Mouse (Mus musculus): ENCODE data around the gene Pm20d1. TPM values are rescaled to one million over a fixed set of nuclear protein-coding genes. Genes with fewer than 3 reads are reported as not detected.
A peak's percentile ranks its signal among the peaks of the same experiment; 100 is the strongest.

The Pm20d1 gene
- total RNA-seq (2021): 1 to 10 TPM; 1.8 to 2.1 TPM
- long read RNA-seq, full-length matches to known transcripts: 7 of 14 reads
- long read RNA-seq, partial matches to known transcripts: 0 of 14 reads
- long read RNA-seq, other reads (novel, unspliced or antisense): 7 of 14 reads

DNA sequence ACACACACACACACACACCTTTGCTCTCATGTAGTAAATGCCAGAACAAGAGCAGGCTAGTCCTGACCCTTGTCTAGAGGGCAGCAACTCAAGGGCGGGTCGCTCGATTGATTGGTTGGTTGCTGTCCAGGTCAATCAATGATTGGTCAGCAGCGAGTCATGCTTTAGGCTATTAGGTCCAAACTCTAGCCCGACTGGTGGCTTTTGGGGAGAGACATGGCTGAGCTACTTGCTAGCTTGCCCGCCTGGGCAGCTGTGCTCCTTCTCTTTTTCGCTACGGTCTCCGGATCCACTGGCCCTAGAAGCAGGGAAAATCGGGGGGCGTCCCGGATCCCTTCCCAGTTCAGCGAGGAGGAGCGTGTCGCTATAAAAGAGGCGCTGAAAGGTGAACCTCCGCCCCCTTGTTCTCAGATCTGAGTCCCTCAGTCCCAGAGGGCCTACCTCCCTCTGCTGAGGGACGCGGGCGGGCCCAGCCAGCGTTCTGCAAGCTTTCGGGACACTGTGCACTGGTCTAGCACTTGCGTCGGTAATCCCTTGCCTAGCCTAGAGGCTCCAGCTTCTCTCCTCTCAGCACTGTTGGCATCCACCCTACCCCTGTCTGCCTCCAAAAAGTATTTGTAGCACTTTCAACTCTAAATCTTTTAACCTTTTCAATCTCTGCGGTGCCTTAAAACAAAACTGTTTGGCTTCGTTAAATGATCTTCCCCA lies at the start of gene Pm20d1:
TSS of gene Pm20d1 (plus strand) at position 180 of the 708 bp plus-strand sequence.
- no peak for DNase-seq (ENCODE audit: low spot score in 2 of 2)

DNA sequence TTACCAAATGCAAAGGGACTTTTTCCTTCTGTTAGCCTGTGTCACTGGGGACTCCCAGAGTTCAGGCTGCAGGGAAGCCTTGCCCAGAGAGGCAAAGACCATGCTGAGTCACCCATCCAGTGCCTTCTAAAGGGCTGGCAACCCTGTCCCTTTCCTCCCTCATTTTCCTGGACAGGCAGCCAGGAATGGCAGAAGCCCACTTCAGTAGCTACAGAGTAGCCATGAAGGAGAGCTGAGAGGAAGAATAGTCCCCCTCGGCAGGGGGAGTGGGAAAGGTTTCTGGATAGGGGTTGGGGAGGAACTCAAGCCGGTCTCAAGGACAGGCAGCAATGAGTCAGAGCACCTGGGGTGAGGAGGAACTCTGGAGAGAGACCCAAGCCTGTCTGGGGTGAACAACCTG lies 49.4 kb upstream of the Pm20d1 start:
- no peak for DNase-seq (ENCODE audit: low spot score in 2 of 2)

DNA sequence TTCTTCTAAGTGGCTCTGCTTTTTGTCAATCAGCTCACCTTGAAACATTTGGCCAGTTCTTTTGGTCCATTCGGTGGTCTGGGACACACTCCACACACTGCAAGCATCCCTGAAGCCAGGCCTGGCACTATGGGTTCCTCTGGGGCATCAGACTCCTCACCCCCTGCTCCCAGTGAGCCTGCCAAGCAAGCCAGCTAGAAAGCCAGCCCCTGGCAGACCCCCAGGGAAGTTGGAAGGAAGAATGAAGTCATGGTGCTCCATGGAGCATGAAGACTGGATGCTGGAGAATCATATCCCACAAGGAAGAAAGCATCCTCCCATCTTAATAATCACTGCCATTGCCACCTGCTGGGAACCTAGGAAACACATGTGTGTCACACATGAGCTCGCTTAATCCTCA lies 48.5 kb upstream of the Pm20d1 start:
- DNase-seq (ENCODE audit: low spot score in 2 of 2): no peak

DNA sequence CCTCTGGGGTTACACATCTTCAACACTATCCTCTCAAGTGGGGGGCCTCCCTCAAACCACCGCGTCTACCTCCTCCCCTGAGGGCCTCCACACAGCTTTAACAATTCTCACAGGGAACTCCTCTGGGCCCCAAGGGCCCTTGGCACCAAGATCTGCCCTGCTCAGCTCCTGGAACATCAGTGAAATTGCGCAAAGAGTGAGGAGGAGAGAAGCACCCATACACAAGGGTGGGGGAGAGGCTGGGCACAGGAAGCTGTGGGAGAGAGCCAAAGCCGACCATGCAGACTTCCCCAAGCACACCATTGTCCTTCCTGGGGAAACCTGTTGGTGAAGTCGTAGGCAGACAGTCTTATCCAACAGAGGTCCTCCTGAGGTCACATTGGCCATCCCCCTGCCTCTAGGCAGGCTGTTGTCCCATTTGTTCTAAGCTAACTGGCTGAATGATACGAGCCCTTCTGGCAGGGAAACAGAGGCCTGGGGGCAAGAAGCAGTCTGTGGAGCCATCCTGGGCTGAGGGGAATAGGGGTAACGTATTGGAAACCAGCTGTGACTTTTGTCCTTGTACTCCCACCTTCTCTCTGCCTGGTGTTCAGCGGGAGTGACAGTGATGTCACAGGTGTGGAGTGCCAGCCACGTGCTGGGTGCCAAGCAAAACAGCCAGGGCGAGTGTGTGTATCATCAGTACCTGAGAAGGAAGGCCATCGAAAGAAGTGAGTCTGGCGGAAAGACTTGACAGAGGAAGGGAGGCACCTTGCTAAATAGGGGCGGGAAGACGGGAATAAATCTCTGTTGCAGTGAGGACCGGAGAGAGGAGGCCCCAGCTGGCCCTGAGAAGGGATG lies 47.3 kb upstream of the Pm20d1 start:
- no peak for DNase-seq (ENCODE audit: low spot score in 2 of 2)

DNA sequence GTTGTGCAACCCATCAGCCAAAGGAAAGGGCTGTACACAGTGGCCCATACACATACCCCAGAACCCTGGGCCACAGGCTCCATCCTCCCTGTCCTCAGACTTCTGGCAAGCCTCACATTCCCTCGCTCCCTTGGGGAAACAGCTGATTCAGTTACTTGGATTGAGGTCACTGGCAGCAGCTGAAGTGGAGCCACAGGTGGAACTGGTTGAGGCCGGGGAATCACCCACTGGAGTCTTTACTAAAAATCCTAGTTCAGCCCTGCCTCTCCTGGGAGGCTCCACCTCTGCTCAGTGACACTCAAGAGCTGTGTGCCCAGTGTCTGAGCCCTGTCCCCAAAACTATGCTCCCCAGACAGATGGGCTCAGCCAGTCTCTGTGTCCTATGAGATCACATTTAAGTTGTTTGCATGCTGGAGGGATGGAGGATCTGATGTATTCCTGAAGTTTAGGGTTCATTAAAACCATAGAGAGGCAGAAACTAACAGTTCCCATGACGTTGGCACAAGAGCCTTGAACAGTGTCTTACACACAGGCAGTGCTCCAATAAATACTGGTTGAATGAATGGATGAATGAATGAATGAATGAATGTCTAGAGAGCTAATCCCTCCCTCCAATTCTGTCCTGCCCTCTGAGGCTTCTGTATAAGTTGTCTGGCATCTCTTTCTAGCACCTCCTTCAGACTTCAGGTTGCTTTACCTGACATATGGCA lies 45.8 kb upstream of the Pm20d1 start:
- no peak for DNase-seq (ENCODE audit: low spot score in 2 of 2)

DNA sequence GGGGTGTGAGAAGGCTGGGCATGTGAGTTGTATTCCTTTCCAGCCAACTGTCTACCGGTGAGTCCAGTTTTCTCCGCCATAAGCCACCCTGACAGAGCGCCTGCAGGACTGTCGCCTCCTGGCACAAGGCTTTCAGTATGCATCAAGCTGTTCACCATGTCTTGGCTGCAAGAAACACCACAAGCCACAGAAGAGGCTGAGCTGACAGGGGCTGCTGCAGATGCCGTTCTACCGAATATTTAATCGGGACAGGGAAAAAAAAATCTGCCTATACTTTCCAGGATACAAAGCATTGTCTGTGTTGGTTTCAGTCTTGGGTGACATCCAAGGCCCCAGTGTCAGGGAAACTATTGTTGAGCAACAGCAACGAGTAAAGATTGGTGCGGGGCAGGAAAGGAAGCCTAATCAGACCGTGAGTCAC lies 45.3 kb upstream of the Pm20d1 start:
- DNase-seq (ENCODE audit: low spot score in 2 of 2): peak in 1 of 2 experiments; percentile 29

DNA sequence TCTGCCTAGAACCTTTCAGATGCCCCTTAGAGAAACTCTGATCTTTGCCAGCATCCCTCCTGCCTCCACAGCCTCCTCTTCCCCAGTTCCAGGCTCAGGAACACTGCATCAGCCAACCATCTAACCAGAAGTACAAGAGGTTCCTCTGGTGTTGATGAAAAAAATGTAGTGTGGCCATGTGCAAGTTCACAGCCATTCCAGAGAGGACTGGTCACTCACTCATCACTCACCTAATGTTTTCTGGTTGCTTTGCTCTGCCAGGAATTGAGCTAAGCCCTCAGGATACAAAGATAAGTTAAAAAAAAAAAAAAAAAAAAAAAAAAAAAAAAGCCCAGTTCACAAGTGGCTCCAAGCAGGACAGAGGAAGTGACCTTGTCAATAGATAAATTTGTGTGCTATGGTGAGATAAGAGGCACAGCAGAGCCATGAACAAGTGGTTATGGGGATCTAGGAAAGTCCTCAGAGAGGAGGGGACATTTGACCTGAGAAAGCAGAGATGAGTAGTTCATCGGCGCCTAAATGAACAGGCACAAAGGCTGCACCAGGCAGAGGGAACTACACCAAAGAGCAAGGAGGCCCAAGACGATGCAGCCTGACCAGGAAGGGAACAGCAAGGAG lies 42.9 kb upstream of the Pm20d1 start:
- DNase-seq (ENCODE audit: low spot score in 2 of 2): no peak

DNA sequence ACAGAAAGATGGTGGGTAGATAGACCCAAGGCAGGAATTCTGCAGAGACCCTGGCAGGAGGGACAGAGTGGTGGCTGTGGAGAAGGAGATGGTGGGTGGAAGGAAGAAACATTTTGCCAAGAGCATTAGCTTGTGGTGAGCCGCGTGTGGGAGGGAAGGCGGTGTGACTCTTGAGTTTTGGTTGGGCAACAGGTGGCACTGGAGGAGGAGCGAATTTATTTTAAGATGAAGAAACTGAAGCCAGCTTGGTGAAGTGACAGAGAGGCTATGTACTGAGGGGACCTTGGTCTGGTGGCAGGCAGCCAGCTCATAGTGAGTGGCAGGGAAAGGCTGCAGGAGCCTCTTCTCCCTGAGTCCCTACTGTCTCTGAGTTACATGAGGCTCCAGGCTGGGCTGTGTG lies 42.3 kb upstream of the Pm20d1 start:
- peak; percentile 33 to 64 for DNase-seq (ENCODE audit: low spot score in 2 of 2)

DNA sequence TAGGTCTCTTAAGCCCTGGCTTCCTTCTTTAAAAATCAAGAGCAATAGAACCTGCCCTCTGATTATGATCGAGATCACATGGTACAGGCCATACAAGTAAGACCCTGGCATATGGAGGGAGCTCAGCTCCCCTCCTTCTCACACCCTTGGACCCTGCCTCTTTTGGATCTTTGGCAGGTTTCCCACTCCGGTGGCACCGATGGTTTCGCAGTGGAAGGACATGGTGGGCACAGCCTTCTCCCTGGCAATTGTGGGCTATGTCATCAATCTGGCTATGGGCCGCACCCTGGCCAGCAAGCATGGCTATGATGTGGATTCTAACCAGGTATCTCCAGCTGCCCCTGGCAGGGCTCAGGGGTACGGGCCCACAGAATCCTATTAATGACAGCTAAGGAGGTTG lies 40.0 kb upstream of the Pm20d1 start:
- DNase-seq (ENCODE audit: low spot score in 2 of 2): no peak

DNA sequence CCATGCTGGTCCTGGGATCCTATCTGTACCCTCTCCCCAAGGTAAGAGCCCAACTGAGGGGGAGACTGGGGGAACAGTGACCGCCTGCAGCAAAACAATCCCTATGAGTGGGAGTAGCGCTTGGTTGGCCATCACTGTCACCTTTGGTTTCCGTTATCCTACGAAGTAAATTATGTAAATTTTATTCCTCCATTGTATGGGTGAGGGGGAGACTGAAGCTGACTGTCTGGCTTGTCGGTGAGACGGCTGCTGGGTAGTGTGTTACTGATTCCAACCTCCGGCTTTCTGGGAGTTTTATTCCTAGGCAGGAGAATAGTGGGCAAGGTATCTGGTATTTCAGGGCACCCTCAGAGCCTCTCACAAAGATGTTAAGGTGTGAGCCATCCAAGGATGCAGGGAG lies 38.4 kb upstream of the Pm20d1 start:
- DNase-seq (ENCODE audit: low spot score in 2 of 2): no peak

DNA sequence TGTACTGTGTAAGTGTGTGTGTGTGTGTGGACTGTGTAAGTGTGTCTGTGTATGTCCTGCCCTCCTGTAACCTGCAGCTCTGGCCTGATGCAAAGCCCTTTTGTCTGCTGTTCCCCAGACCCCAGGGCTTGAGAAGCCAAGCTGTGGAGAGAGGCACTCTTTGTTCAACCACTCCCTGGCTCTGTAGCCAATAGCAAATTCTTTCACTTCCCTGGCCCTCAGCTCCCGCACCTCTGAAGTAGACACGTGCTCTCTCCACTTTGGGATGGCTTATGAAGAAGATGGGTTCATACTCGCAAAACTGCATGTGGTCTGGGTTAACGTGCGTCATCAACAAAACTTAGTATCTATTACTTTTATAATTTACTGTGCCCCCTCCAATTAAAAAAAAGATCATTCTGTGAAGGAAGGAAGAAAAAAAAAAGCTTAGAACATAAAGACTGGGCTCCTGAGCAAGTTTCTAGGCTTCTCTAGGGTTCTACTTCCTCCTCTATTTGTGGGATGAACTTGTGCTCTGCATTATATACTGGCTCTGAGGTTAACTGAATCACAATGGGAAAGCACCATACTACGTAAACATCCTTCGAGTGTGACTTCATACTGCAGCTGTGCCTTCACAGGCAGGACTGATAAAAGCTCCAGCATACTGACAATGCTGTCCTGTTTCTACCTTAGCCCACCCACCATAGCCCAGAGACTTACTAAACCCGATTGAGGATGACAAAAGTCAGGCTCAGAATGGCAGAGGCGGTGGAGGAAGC lies 37.3 kb upstream of the Pm20d1 start:
- DNase-seq (ENCODE audit: low spot score in 2 of 2): no peak

DNA sequence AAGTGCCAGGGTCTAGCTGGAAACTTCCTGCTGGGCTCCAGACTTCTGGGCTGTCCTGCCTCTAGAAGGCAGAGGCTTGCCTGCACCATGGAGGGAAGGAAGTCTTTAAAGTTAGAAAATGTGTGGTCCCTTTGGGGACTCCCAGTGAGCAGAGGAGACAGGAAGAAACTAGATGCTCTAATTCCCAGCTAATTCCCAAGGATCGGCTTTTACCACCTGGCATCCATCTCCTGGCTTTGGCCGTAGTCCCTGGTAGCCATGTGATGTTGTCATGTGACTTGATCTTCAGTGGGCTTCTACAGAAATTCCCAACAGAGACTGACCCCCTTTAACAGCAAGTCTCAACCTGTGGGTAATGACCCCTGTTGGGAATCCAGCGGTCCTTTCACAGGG lies 36.8 kb upstream of the Pm20d1 start:
- no peak for DNase-seq (ENCODE audit: low spot score in 2 of 2)

DNA sequence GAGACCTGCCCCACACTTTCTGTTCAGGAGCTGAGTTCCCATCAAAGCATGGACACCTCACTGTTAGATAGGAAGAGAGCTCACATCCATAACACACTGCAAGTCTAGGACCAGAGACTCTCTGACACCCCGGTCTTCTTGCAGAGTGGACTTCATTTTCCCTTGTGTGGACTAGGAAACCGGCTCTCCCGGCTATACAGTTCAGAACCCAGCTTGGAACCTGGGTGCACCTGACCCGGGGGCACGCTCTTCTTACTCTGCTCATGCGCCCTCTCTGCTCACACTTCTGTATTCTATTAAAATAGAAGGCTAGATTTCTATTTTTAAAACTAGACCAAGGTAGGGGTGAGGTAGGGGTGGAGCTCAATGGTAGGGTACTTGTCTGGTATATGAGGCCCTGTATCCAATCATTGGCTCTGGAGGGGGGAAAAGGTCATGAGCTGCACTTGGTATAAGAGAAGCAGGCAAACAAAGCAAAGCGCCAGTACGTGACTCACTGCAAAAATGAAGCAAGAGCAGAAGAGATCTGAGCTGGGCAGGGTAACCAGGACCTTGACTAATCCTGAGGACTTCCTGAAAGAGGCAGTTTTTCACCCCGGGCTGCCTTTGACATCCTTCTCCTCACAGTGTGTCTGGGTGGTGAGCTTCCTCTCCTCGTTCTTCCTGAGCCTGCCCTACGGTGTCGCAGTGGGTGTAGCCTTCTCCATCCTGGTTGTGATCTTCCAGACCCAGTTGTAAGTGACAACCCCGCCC lies 35.9 kb upstream of the Pm20d1 start:
- DNase-seq (ENCODE audit: low spot score in 2 of 2): no peak

DNA sequence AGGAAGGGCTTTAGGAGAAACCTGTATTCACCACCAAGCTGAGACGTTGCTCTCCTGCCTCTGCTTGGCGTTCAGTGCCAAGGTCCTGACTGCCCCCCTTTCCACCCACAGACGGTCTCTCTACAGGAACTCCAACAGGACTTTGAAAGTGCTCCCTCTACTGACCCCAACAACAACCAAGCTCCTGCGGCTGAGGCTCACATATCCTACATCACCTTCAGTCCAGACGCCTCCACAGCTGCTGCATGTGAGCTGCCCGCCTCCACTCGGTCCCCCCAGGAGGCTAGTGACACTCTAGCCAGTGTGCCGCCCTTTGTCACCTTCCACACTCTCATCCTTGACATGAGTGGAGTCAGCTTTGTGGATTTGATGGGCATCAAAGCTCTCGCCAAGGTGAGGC lies 33.5 kb upstream of the Pm20d1 start:
- DNase-seq (ENCODE audit: low spot score in 2 of 2): no peak

DNA sequence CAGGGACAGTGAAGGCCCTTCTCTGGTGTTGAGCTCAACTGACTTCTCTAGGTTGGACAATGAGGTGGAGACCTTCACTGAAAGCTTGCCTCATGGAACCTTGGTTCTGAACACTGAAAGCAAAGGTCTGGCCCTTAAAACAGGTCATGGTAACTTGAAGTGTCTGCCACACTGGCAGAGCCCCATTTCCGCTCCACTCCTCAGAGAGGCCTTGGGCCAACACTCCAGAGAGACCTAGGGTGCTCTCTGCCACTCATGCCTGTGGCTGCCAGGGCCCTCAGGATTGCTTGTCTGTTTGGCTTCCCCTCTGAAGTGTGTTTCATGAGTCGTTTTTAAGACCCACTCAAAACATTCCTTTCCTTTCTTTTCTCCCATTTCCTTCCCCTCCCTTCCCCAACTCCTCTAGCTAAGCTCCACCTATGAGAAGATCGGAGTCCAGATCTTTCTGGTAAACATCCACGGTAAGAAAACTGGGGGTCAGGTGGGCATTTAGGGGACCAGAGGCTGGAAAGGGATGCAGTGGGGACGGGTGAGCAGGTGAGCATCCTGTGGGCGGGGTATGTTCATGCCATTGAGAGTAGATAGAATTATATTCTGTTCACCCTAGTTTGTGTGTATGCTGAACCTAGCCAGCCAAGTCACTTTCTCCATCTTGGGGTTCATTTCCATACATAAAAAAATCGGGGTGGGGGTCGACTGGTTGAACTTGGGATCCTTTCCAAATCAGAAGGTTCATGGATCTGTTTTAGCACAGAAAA lies 32.4 kb upstream of the Pm20d1 start:
- no peak for DNase-seq (ENCODE audit: low spot score in 2 of 2)

DNA sequence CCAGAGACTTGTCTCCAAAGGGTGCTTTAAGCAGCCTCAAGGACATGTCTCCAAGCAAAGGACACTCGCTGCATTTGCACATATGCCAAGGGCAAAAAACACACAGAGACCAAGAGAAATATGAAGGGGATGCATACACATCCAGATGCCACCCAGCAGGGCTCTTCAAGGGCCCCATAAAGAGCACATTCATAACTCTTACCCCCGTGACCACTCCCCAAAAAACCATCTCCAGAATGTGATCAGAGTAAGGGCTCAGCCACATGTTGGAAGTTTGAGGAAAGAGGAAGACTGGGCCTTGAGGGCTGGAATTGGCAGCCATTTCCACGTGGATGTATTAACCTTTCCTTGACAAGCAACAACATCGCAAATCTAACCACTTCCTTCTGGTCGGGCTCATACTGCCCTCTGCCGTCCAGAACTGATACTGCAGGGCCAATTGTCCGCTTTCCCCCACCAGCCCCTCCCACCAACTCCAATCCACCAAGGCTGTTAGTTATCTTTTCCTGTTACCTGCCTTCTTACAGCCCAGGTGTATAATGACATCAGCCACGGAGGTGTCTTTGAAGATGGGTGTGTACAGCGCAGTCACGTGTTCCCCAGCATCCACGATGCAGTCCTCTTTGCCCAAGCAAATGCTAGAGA lies 31.7 kb upstream of the Pm20d1 start:
- peak; percentile 64 to 87 for DNase-seq (ENCODE audit: low spot score in 2 of 2)

DNA sequence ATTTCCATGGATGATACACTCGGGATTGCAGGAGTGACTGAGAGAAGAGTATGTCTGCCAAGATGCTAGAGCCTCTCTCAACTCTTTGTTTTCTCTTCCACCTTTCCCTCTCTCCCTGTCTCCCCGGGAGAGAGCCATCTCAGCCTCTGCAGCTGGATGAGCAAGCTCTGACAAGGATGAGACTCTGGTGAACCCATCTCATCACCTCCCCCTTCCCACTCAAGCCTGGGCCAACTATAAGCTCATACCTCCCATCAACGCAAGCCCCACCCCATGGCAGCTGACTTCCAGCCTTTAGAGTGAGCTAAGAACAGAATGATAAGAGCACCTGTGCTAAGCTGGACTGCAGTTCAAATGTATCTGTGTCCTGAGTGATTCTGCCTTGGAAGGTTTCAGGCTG lies 27.9 kb upstream of the Pm20d1 start:
- DNase-seq (ENCODE audit: low spot score in 2 of 2): no peak

DNA sequence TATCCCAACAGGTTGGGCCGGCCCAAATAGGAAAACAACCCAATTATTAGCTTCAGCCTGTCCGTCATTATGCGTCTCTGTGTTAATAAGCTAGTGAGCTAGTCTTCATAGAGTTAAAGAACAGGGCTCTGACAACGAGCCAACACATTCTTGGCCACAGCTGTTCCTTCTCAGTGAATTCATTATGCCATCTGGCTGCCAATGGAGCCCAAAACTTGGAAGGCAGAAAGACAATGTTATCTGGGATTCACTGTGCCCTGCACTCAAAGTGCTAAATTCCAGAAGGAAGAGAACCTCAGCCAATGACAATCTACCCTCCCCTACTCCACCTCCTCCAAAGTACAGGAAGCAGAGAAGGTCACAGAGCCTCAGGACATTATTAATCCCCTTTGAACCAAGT lies 26.5 kb upstream of the Pm20d1 start:
- DNase-seq (ENCODE audit: low spot score in 2 of 2): peak; percentile 79 to 94

DNA sequence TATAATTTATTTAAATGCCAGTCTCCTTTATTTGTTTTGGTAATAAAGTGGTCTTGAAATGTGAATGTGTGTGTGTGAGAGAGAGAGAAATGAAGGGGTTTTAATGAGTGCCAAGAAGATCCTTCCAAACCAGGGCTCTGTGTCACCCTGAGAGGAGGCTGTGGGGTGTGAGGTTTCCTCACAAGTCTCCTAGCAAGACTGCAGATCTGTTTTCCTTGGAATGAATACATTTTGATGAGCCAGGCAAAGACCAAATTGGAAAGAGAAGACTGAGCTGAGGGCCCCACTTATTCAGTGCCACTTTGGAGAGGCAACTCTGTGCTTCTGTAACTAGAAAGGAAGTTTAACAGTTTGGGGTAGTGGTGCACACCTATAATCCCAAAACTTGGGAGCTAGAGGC lies 25.7 kb upstream of the Pm20d1 start:
- DNase-seq (ENCODE audit: low spot score in 2 of 2): no peak
